Mouse (Mus musculus): ENCODE measurements around the gene Nbea. TPM values are rescaled to one million over a fixed set of nuclear protein-coding genes. Genes with fewer than 3 reads are reported as not detected.

The Nbea gene
- total and polyA plus RNA-seq, 3 experiments = 0.76 TPM; not detected in 2

GRCm38 (mm10) chr3:55788621-55789201 is 394.8 kb downstream of the Nbea start:
- Histone ChIP-seq H3K36me3 (replicated peaks) (no peaks in the 10 kb centered on the region), H3K9me3 (replicated peaks) (peaks cover 5% of the 10 kb centered on the region), H3K4me1 (ENCODE audit: insufficient read depth, low read depth, low read length) (no peaks in the 10 kb centered on the region), H3K4me3 (ENCODE audit: low read depth, low read length) (no peak overlapping the region), H3K27me3 (ENCODE audit: insufficient read depth, low read length) (no peaks in the 10 kb centered on the region)
- no peak for ATAC-seq (ENCODE audit: extremely low read depth, insufficient number of reproducible peaks, low FRiP score, poor library complexity, severe bottlenecking)
- TF ChIP-seq CTCF (IDR thresholded peaks at IDR 0.05; ENCODE audit: low read depth, low read length) (no peak), GATA2 (IDR thresholded peaks at IDR 0.05; ENCODE audit: borderline replicate concordance, low read depth, low read length) (no peak), TAL1 (conservative IDR thresholded peaks at IDR 0.05; ENCODE audit: low read depth, low read length) (no peak), GATA1 (IDR thresholded peaks at IDR 0.05; ENCODE audit: borderline replicate concordance, low read length) (no peak), POLR2AphosphoS5 (IDR thresholded peaks at IDR 0.05; ENCODE audit: insufficient replicate concordance, low read depth, low read length) (no peak)
- no peak for DNase-seq (ENCODE audit: low spot score)

GRCm38 (mm10) chr3:55788214-55788586 is 395.3 kb downstream of the Nbea start:
- H3K4me1 ChIP-seq (ENCODE audit: insufficient read depth, low read depth, low read length) = no peaks in the 10 kb centered on the region
- no peak for TF ChIP-seq POLR2AphosphoS5 (IDR thresholded peaks at IDR 0.05; ENCODE audit: insufficient replicate concordance, low read depth, low read length)
- no peak for TF ChIP-seq TAL1 (conservative IDR thresholded peaks at IDR 0.05; ENCODE audit: low read depth, low read length)
- TF ChIP-seq GATA1 (IDR thresholded peaks at IDR 0.05; ENCODE audit: borderline replicate concordance, low read length) = no peak
- no peak for TF ChIP-seq GATA2 (IDR thresholded peaks at IDR 0.05; ENCODE audit: borderline replicate concordance, low read depth, low read length)
- TF ChIP-seq CTCF (IDR thresholded peaks at IDR 0.05; ENCODE audit: low read depth, low read length) = no peak
- no peaks in the 10 kb centered on the region for H3K27me3 ChIP-seq (ENCODE audit: insufficient read depth, low read length)
- no peak overlapping the region for H3K4me3 ChIP-seq (ENCODE audit: low read depth, low read length)
- ATAC-seq (ENCODE audit: extremely low read depth, insufficient number of reproducible peaks, low FRiP score, poor library complexity, severe bottlenecking) (no peak), DNase-seq (ENCODE audit: low spot score) (no peak)
- no peaks in the 10 kb centered on the region for H3K36me3 ChIP-seq (replicated peaks)
- peaks cover 7% of the 10 kb centered on the region for H3K9me3 ChIP-seq (replicated peaks)

- peaks cover 12% of the 10 kb centered on the region for H3K9me3 ChIP-seq (replicated peaks)
- no peaks in the 10 kb centered on the region for H3K4me1 ChIP-seq (ENCODE audit: insufficient read depth, low read depth, low read length)
- H3K36me3 ChIP-seq (replicated peaks) = no peaks in the 10 kb centered on the region
- no peak for ATAC-seq (ENCODE audit: extremely low read depth, insufficient number of reproducible peaks, low FRiP score, poor library complexity, severe bottlenecking)
- no peak for DNase-seq (ENCODE audit: low spot score)
- TF ChIP-seq POLR2AphosphoS5 (IDR thresholded peaks at IDR 0.05; ENCODE audit: insufficient replicate concordance, low read depth, low read length) = no peak
- no peak for TF ChIP-seq GATA2 (IDR thresholded peaks at IDR 0.05; ENCODE audit: borderline replicate concordance, low read depth, low read length)
- TF ChIP-seq CTCF (IDR thresholded peaks at IDR 0.05; ENCODE audit: low read depth, low read length) = no peak
- TF ChIP-seq GATA1 (IDR thresholded peaks at IDR 0.05; ENCODE audit: borderline replicate concordance, low read length) = no peak
- no peak for TF ChIP-seq TAL1 (conservative IDR thresholded peaks at IDR 0.05; ENCODE audit: low read depth, low read length)
- no peak overlapping the region for H3K4me3 ChIP-seq (ENCODE audit: low read depth, low read length)
- H3K27me3 ChIP-seq (ENCODE audit: insufficient read depth, low read length) = no peaks in the 10 kb centered on the region
Observed at GRCm38 (mm10) chr3:55787487-55788213, 395.9 kb downstream of the Nbea start.

- DNase-seq (ENCODE audit: low spot score) = no peak
- H3K27me3 ChIP-seq (ENCODE audit: insufficient read depth, low read length) = no peaks in the 10 kb centered on the region
- H3K4me1 ChIP-seq (ENCODE audit: insufficient read depth, low read depth, low read length) = no peaks in the 10 kb centered on the region
- no peak for TF ChIP-seq POLR2AphosphoS5 (IDR thresholded peaks at IDR 0.05; ENCODE audit: insufficient replicate concordance, low read depth, low read length)
- no peak for TF ChIP-seq CTCF (IDR thresholded peaks at IDR 0.05; ENCODE audit: low read depth, low read length)
- TF ChIP-seq TAL1 (conservative IDR thresholded peaks at IDR 0.05; ENCODE audit: low read depth, low read length) = no peak
- no peak for TF ChIP-seq GATA1 (IDR thresholded peaks at IDR 0.05; ENCODE audit: borderline replicate concordance, low read length)
- no peak for TF ChIP-seq GATA2 (IDR thresholded peaks at IDR 0.05; ENCODE audit: borderline replicate concordance, low read depth, low read length)
- no peak for ATAC-seq (ENCODE audit: extremely low read depth, insufficient number of reproducible peaks, low FRiP score, poor library complexity, severe bottlenecking)
- peaks cover 16% of the 10 kb centered on the region for H3K9me3 ChIP-seq (replicated peaks)
- no peaks in the 10 kb centered on the region for H3K36me3 ChIP-seq (replicated peaks)
- H3K4me3 ChIP-seq (ENCODE audit: low read depth, low read length) = no peak overlapping the region
Observed at GRCm38 (mm10) chr3:55786835-55787486, 396.5 kb downstream of the Nbea start.

GRCm38 (mm10) chr3:55785981-55786725 is 397.3 kb downstream of the Nbea start:
- H3K4me3 ChIP-seq (ENCODE audit: low read depth, low read length) = no peak overlapping the region
- no peaks in the 10 kb centered on the region for H3K4me1 ChIP-seq (ENCODE audit: insufficient read depth, low read depth, low read length)
- ATAC-seq (ENCODE audit: extremely low read depth, insufficient number of reproducible peaks, low FRiP score, poor library complexity, severe bottlenecking) (no peak), DNase-seq (ENCODE audit: low spot score) (no peak)
- no peaks in the 10 kb centered on the region for H3K36me3 ChIP-seq (replicated peaks)
- H3K9me3 ChIP-seq (replicated peaks) = peaks cover 16% of the 10 kb centered on the region
- TF ChIP-seq POLR2AphosphoS5 (IDR thresholded peaks at IDR 0.05; ENCODE audit: insufficient replicate concordance, low read depth, low read length) = no peak
- TF ChIP-seq GATA2 (IDR thresholded peaks at IDR 0.05; ENCODE audit: borderline replicate concordance, low read depth, low read length) = no peak
- TF ChIP-seq GATA1 (IDR thresholded peaks at IDR 0.05; ENCODE audit: borderline replicate concordance, low read length) = no peak
- TF ChIP-seq CTCF (IDR thresholded peaks at IDR 0.05; ENCODE audit: low read depth, low read length) = no peak
- no peak for TF ChIP-seq TAL1 (conservative IDR thresholded peaks at IDR 0.05; ENCODE audit: low read depth, low read length)
- no peaks in the 10 kb centered on the region for H3K27me3 ChIP-seq (ENCODE audit: insufficient read depth, low read length)
